Mouse (Mus musculus): Measurements from ENCODE around the gene Eif2ak4. TPM values are rescaled to one million over a fixed set of nuclear protein-coding genes. Genes with fewer than 3 reads are reported as not detected.

Eif2ak4 gene
- polyA plus RNA-seq, 1 experiment = 8.7 TPM

GRCm38 (mm10) chr2:118510447-118511310 is 122.3 kb downstream of the Eif2ak4 start:
- no peak for TF ChIP-seq POLR2A (IDR thresholded peaks at IDR 0.05; ENCODE audit: borderline replicate concordance, control insufficient read depth, low read depth, low read length)
- TF ChIP-seq CTCF (IDR thresholded peaks at IDR 0.05; ENCODE audit: control insufficient read depth, insufficient read depth, low read length) = no peak

GRCm38 (mm10) chr2:118511779-118512417 is 123.5 kb downstream of the Eif2ak4 start:
- TF ChIP-seq POLR2A (IDR thresholded peaks at IDR 0.05; ENCODE audit: borderline replicate concordance, control insufficient read depth, low read depth, low read length) (no peak), CTCF (IDR thresholded peaks at IDR 0.05; ENCODE audit: control insufficient read depth, insufficient read depth, low read length) (no peak)
- H3K27ac ChIP-seq (ENCODE audit: control insufficient read depth, insufficient read depth, low read depth, low read length, poor library complexity) = no peak overlapping the region
- no peaks in the 10 kb centered on the region for H3K4me1 ChIP-seq (ENCODE audit: control insufficient read depth, insufficient read depth, low read length)
- no peak overlapping the region for H3K4me3 ChIP-seq (replicated peaks; ENCODE audit: control insufficient read depth, low read depth, low read length)
- 21% methylated on average over 11 of the region's 11 CpGs for WGBS

More at GRCm38 (mm10) chr2:118510447-118511310, 122.3 kb downstream of the Eif2ak4 start:
- H3K4me1 ChIP-seq (ENCODE audit: control insufficient read depth, insufficient read depth, low read length) = no peaks in the 10 kb centered on the region
- 83% methylated on average over 29 of the region's 29 CpGs for WGBS
- H3K27ac ChIP-seq (ENCODE audit: control insufficient read depth, insufficient read depth, low read depth, low read length, poor library complexity) = no peak overlapping the region; the same call in 1 of the 2 replicates
- H3K4me3 ChIP-seq (replicated peaks; ENCODE audit: control insufficient read depth, low read depth, low read length) = no peak overlapping the region

GRCm38 (mm10) chr2:118512418-118513377 is 124.3 kb downstream of the Eif2ak4 start:
- Histone ChIP-seq H3K4me3 (replicated peaks; ENCODE audit: control insufficient read depth, low read depth, low read length) (no peak overlapping the region), H3K4me1 (ENCODE audit: control insufficient read depth, insufficient read depth, low read length) (no peaks in the 10 kb centered on the region), H3K27ac (ENCODE audit: control insufficient read depth, insufficient read depth, low read depth, low read length, poor library complexity) (no peak overlapping the region)
- 61% methylated on average over 16 of the region's 16 CpGs for WGBS
- TF ChIP-seq POLR2A (IDR thresholded peaks at IDR 0.05; ENCODE audit: borderline replicate concordance, control insufficient read depth, low read depth, low read length) (no peak), CTCF (IDR thresholded peaks at IDR 0.05; ENCODE audit: control insufficient read depth, insufficient read depth, low read length) (no peak)

GRCm38 (mm10) chr2:118520042-118520933 is 131.9 kb downstream of the Eif2ak4 start:
- WGBS = 44% methylated on average over 9 of the region's 9 CpGs
- H3K27ac ChIP-seq (ENCODE audit: control insufficient read depth, insufficient read depth, low read depth, low read length, poor library complexity) = peak overlapping the region; percentile 70; the same call in 1 of the 2 replicates
- no peak overlapping the region for H3K4me3 ChIP-seq (replicated peaks; ENCODE audit: control insufficient read depth, low read depth, low read length)
- TF ChIP-seq CTCF (IDR thresholded peaks at IDR 0.05; ENCODE audit: control insufficient read depth, insufficient read depth, low read length) (no peak), POLR2A (IDR thresholded peaks at IDR 0.05; ENCODE audit: borderline replicate concordance, control insufficient read depth, low read depth, low read length) (no peak)
- peaks cover 7% of the 10 kb centered on the region for H3K4me1 ChIP-seq (ENCODE audit: control insufficient read depth, insufficient read depth, low read length)

- TF ChIP-seq CTCF (IDR thresholded peaks at IDR 0.05; ENCODE audit: control insufficient read depth, insufficient read depth, low read length) = no peak
- Histone ChIP-seq H3K4me1 (ENCODE audit: control insufficient read depth, insufficient read depth, low read length) (peaks cover 7% of the 10 kb centered on the region), H3K27ac (ENCODE audit: control insufficient read depth, insufficient read depth, low read depth, low read length, poor library complexity) (no peak overlapping the region)
Measured at GRCm38 (mm10) chr2:118522265-118522664, 133.8 kb downstream of the Eif2ak4 start.

GRCm38 (mm10) chr2:118523163-118523730 is 134.8 kb downstream of the Eif2ak4 start:
- TF ChIP-seq CTCF (IDR thresholded peaks at IDR 0.05; ENCODE audit: control insufficient read depth, insufficient read depth, low read length) (no peak), POLR2A (IDR thresholded peaks at IDR 0.05; ENCODE audit: borderline replicate concordance, control insufficient read depth, low read depth, low read length) (no peak)
- Histone ChIP-seq H3K27ac (ENCODE audit: control insufficient read depth, insufficient read depth, low read depth, low read length, poor library complexity) (no peak overlapping the region), H3K4me3 (replicated peaks; ENCODE audit: control insufficient read depth, low read depth, low read length) (no peak overlapping the region), H3K4me1 (ENCODE audit: control insufficient read depth, insufficient read depth, low read length) (peaks cover 7% of the 10 kb centered on the region)
- 46% methylated on average over 5 of the region's 5 CpGs for WGBS

More at GRCm38 (mm10) chr2:118522265-118522664, 133.8 kb downstream of the Eif2ak4 start:
- H3K4me3 ChIP-seq (replicated peaks; ENCODE audit: control insufficient read depth, low read depth, low read length) = no peak overlapping the region
- WGBS = 1% methylated on average over 2 of the region's 2 CpGs

- TF ChIP-seq CTCF (IDR thresholded peaks at IDR 0.05; ENCODE audit: control insufficient read depth, insufficient read depth, low read length) (no peak), POLR2A (IDR thresholded peaks at IDR 0.05; ENCODE audit: borderline replicate concordance, control insufficient read depth, low read depth, low read length) (no peak)
- Histone ChIP-seq H3K4me3 (replicated peaks; ENCODE audit: control insufficient read depth, low read depth, low read length) (no peak overlapping the region), H3K4me1 (ENCODE audit: control insufficient read depth, insufficient read depth, low read length) (peaks cover 5% of the 10 kb centered on the region), H3K27ac (ENCODE audit: control insufficient read depth, insufficient read depth, low read depth, low read length, poor library complexity) (no peak overlapping the region)
- WGBS = 65% methylated on average over 3 of the region's 3 CpGs
Measured at GRCm38 (mm10) chr2:118524811-118525210, 136.4 kb downstream of the Eif2ak4 start.

Other genes starting within 250 kb of the Eif2ak4 start
- gene Fsip1, start 131.7 kb upstream of the Eif2ak4 start, polyA plus RNA-seq (2011; ENCODE audit: insufficient read depth, insufficient read length, low replicate concordance, missing spikeins) = not detected in 2 replicates
- not detected in 2 replicates for gene Gpr176, start 15.2 kb upstream of the Eif2ak4 start, polyA plus RNA-seq (2011; ENCODE audit: insufficient read depth, insufficient read length, low replicate concordance, missing spikeins)
- gene Srp14, start 91.1 kb downstream of the Eif2ak4 start, polyA plus RNA-seq (2011; ENCODE audit: insufficient read depth, insufficient read length, low replicate concordance, missing spikeins) = 110 and 142 TPM in 2 replicates
- gene Bmf, start 161.1 kb downstream of the Eif2ak4 start, polyA plus RNA-seq (2011; ENCODE audit: insufficient read depth, insufficient read length, low replicate concordance, missing spikeins) = 7.3 and 8.8 TPM in 2 replicates
- 35.3 and 44.1 TPM in 2 replicates for gene Bub1b, start 209.6 kb downstream of the Eif2ak4 start, polyA plus RNA-seq (2011; ENCODE audit: insufficient read depth, insufficient read length, low replicate concordance, missing spikeins)